Mouse (Mus musculus) right cerebral cortex, postnatal 10 days (tissue): Measurements from ENCODE around the gene Hist1h2ab.
A peak's percentile ranks its signal among the peaks of the same experiment; 100 is the strongest.

Experiments
- DNase-seq, 2 experiments: peaks; one replicate each; pipeline ENCODE4 v3.0.0; 2021; ENCODE audit warnings: low spot score in 2 of 2

Gene Hist1h2ab

GRCm38 (mm10) chr13:23772561-23773313 is 21.8 kb downstream of the Hist1h2ab start:
- peak; percentile 75 to 83 for DNase-seq

DNA sequence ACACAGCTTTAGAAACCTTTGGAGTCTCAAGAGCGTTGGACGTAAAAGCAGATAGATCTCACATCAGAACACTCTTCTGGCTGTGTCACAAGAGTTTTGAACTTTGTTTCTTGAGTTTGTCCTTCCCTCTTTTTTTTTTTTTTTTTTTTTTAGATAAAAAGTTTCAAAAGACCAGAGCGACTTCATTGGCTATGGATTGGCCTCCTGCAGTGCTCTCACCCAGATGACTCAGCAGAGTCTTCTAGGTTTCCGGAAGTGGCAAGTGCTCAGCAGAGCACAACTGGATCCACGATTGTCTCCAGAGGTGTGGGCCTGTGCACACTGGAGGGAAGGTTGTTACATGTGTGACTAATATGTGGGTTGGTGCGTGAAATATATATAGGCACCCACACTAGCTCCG is 27.4 kb downstream of the Hist1h2ab start:
- DNase-seq: no peak

DNA sequence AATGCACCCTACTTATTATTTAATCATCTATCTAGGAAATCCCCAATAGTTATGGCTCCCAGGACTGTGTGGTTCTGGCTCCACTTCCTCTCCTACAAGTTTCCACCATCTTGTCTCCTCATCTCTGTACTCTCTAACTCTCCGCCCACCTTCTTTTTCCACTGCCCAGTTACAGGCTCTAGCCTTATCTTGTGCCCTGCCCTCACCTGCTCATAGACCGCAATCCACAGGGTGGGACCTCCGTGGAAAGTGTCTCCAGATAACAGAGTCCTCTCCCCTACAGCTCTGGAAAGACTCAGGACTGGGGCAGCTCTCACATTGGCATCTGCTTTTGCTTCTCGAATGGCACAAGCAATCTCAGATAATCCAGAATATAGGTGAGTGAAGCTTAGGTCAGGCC is 28.1 kb downstream of the Hist1h2ab start:
- DNase-seq: no peak

DNA sequence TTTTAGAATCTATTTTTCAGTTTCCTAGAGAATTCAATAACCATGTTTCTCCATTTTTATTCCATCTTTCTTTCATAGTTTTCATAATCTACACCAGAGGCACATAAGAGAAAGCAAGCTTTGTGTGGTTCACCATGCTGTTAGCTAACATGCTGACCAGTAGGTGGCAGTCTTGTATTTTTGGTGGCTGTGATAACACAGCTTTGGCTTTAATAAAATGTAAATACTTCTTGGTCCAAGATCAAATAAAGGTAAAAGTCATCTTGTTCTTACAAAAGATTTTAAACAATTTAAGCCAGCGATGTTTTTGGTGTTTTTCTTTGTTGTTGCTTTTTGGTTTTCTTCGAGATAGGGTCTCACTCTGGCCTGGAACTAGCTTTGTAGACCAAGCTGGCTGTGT is 41.6 kb downstream of the Hist1h2ab start:
- peak; percentile 65 to 73 for DNase-seq

DNA sequence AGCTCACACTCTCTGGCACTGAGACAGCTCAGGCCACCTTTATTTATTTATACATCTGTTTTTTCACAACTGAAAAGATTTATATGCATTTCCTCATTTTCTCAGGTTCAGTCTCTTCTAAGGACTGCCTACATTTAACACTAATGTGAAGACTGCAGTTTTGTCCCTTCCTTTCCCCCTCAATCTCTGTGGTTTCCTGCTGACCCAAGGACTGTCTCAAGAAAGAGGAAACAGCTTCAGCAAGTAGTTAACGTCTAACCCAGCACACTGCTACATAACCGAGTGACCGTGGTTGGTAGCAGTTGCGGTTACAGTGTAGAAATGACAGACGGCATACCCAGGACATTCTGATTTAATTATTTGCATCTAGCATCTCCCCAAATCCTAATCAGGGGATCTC is 48.5 kb downstream of the Hist1h2ab start:
- DNase-seq: no peak
